Mouse (Mus musculus) midbrain, embryonic 10.5 days (tissue): ENCODE data around the gene Adipoq. TPM values are rescaled to one million over a fixed set of nuclear protein-coding genes. Genes with fewer than 3 reads are reported as not detected.
"Not testable (repeated sequence)": the region's sequence is repeated elsewhere in the genome, so short reads cannot be mapped to it uniquely, and the experiment has no call there.

Source experiments
- DNase-seq: peaks from one replicate; pipeline ENCODE4 v3.0.0-alpha.2; 2017; ENCODE audit warnings: low spot score
- H3K27ac ChIP-seq: fragments of 300-500 bp; sonication (generic); replicated peaks from 2 replicates; pipeline ENCODE4 v1.5.1; 2016; ENCODE audit warnings: mild to moderate bottlenecking
- H3K27me3 ChIP-seq: fragments of 300-500 bp; sonication (generic); 2 replicates; pipeline ENCODE4 v1.6.1; 2016; ENCODE audit warnings: low read depth, mild to moderate bottlenecking; ENCODE audit not compliant: poor library complexity, severe bottlenecking
- H3K36me3 ChIP-seq: fragments of 300-500 bp; sonication (generic); 2 replicates; pipeline ENCODE4 v1.6.1; 2016; ENCODE audit warnings: mild to moderate bottlenecking, moderate library complexity
- H3K4me1 ChIP-seq: fragments of 300-500 bp; sonication (generic); 2 replicates; pipeline ENCODE4 v1.6.1; 2016
- H3K4me3 ChIP-seq: fragments of 300-500 bp; sonication (generic); 2 replicates; pipeline ENCODE4 v1.5.1; 2016; ENCODE audit warnings: mild to moderate bottlenecking, moderate library complexity
- H3K9me3 ChIP-seq: fragments of 300-500 bp; sonication (generic); replicated peaks from 2 replicates; pipeline ENCODE4 v1.6.1; 2016; ENCODE audit warnings: mild to moderate bottlenecking
- WGBS: fragments of 180-500 bp; shearing (Covaris S2); methylation state at CpG from one replicate; pipeline ENCODE4 v1.1.7; 2016; 5-methylcytosine and 5-hydroxymethylcytosine counted together
- polyA plus RNA-seq: library from polyadenylated mRNA; unstranded; fragments of >200 nt; fragmentation: Nextera tagmentation; extraction: Ambion mirVana; gene quantifications from 2 replicates; pipeline ENCODE4 v1.2.1, GENCODE M21; 2016

Adipoq gene
- not detected in 2 replicates for polyA plus RNA-seq

- Histone ChIP-seq H3K9me3 (no peaks in the 10 kb centered on the region), H3K4me3 (no peak within 1 kb of the TSS), H3K27me3 (no peaks in the 10 kb centered on the region), H3K36me3 (no peaks in the 10 kb centered on the region), H3K4me1 (no peaks in the 10 kb centered on the region), H3K27ac (no peak within 1 kb of the TSS)
- 88% methylated on average over 3 of the region's 3 CpGs for WGBS
- DNase-seq, result no peak
Measured at GRCm38 (mm10) chr16:23146280-23146679, at the start of gene Adipoq. Gene Adipoq (plus strand): TSS chr16:23146536.

- H3K27ac ChIP-seq, H3K4me3 ChIP-seq, DNase-seq, H3K36me3 ChIP-seq, H3K9me3 ChIP-seq: not testable (repeated sequence)
- Histone ChIP-seq H3K4me1 (peaks cover 18% of the 10 kb centered on the region), H3K27me3 (peaks cover 24% of the 10 kb centered on the region)
- 89% methylated on average over 1 of the region's 1 CpGs for WGBS
Measured at GRCm38 (mm10) chr16:23096886-23097285, 49.5 kb upstream of the Adipoq start.

- DNase-seq, H3K27ac ChIP-seq, H3K36me3 ChIP-seq, H3K9me3 ChIP-seq, H3K4me3 ChIP-seq: not testable (repeated sequence)
- WGBS, result 83% methylated on average over 8 of the region's 8 CpGs
- Histone ChIP-seq H3K27me3 (peaks cover 24% of the 10 kb centered on the region), H3K4me1 (peaks cover 20% of the 10 kb centered on the region)
Measured at GRCm38 (mm10) chr16:23097290-23098104, 48.8 kb upstream of the Adipoq start.

GRCm38 (mm10) chr16:23098105-23098452 is 48.3 kb upstream of the Adipoq start:
- not testable (repeated sequence) for H3K4me3 ChIP-seq, H3K36me3 ChIP-seq, H3K27ac ChIP-seq, DNase-seq, H3K9me3 ChIP-seq
- peaks cover 26% of the 10 kb centered on the region for H3K4me1 ChIP-seq
- H3K27me3 ChIP-seq, result peaks cover 24% of the 10 kb centered on the region
- 92% methylated on average over 1 of the region's 1 CpGs for WGBS

GRCm38 (mm10) chr16:23099632-23100031 is 46.7 kb upstream of the Adipoq start:
- peak; percentile 26 for DNase-seq
- Histone ChIP-seq H3K9me3 (no peaks in the 10 kb centered on the region), H3K27ac (peak overlapping the region; percentile 69), H3K36me3 (no peaks in the 10 kb centered on the region), H3K27me3 (peaks cover 31% of the 10 kb centered on the region), H3K4me1 (peaks cover 28% of the 10 kb centered on the region), H3K4me3 (peak overlapping the region; percentile 49)
- 4% methylated on average over 12 of the region's 12 CpGs for WGBS

- Histone ChIP-seq H3K9me3 (no peaks in the 10 kb centered on the region), H3K27me3 (peaks cover 31% of the 10 kb centered on the region), H3K36me3 (no peaks in the 10 kb centered on the region), H3K27ac (peak overlapping the region; percentile 69), H3K4me1 (peaks cover 28% of the 10 kb centered on the region), H3K4me3 (peak overlapping the region; percentile 49)
- 0% methylated on average over 9 of the region's 9 CpGs for WGBS
- peak; percentile 68 for DNase-seq
Measured at GRCm38 (mm10) chr16:23100099-23100575, 46.2 kb upstream of the Adipoq start.

GRCm38 (mm10) chr16:23100613-23101012 is 45.7 kb upstream of the Adipoq start:
- H3K27ac ChIP-seq, result no peak overlapping the region; the same call in 1 of the 2 replicates
- WGBS, result 6% methylated on average over 10 of the region's 10 CpGs
- DNase-seq, result peak; percentile 33
- H3K36me3 ChIP-seq, result no peaks in the 10 kb centered on the region
- H3K4me3 ChIP-seq, result peak overlapping the region; percentile 49
- H3K27me3 ChIP-seq, result peaks cover 31% of the 10 kb centered on the region
- H3K9me3 ChIP-seq, result no peaks in the 10 kb centered on the region
- peaks cover 28% of the 10 kb centered on the region for H3K4me1 ChIP-seq

- 15% methylated on average over 15 of the region's 15 CpGs for WGBS
- Histone ChIP-seq H3K4me3 (peak overlapping the region; percentile 47), H3K27ac (no peak overlapping the region), H3K36me3 (no peaks in the 10 kb centered on the region), H3K9me3 (no peaks in the 10 kb centered on the region), H3K4me1 (peaks cover 31% of the 10 kb centered on the region), H3K27me3 (peaks cover 31% of the 10 kb centered on the region)
- DNase-seq, result no peak
Measured at GRCm38 (mm10) chr16:23102340-23103037, 43.8 kb upstream of the Adipoq start.

- DNase-seq, result peak; percentile 30
- H3K9me3 ChIP-seq, result no peaks in the 10 kb centered on the region
- WGBS, result 44% methylated on average over 17 of the region's 17 CpGs
Measured at GRCm38 (mm10) chr16:23103038-23103745, 43.1 kb upstream of the Adipoq start.

GRCm38 (mm10) chr16:23103841-23104240 is 42.5 kb upstream of the Adipoq start:
- H3K36me3 ChIP-seq, result peaks cover 8% of the 10 kb centered on the region
- 68% methylated on average over 2 of the region's 2 CpGs for WGBS
- no peaks in the 10 kb centered on the region for H3K9me3 ChIP-seq
- H3K4me3 ChIP-seq, result no peak overlapping the region
- DNase-seq, result no peak
- peaks cover 28% of the 10 kb centered on the region for H3K27me3 ChIP-seq
- H3K27ac ChIP-seq, result no peak overlapping the region
- H3K4me1 ChIP-seq, result peaks cover 32% of the 10 kb centered on the region

More at GRCm38 (mm10) chr16:23103038-23103745, 43.1 kb upstream of the Adipoq start:
- Histone ChIP-seq H3K27ac (no peak overlapping the region), H3K4me3 (peak overlapping the region; percentile 47), H3K27me3 (peaks cover 31% of the 10 kb centered on the region), H3K36me3 (peaks cover 2% of the 10 kb centered on the region; the same call in 1 of the 2 replicates), H3K4me1 (peaks cover 31% of the 10 kb centered on the region)

GRCm38 (mm10) chr16:23106121-23106520 is 40.2 kb upstream of the Adipoq start:
- no peaks in the 10 kb centered on the region for H3K9me3 ChIP-seq
- H3K27ac ChIP-seq, result no peak overlapping the region
- no peak overlapping the region for H3K4me3 ChIP-seq
- H3K4me1 ChIP-seq, result peaks cover 31% of the 10 kb centered on the region
- 79% methylated on average over 7 of the region's 7 CpGs for WGBS
- H3K36me3 ChIP-seq, result peaks cover 31% of the 10 kb centered on the region
- no peak for DNase-seq
- H3K27me3 ChIP-seq, result peaks cover 10% of the 10 kb centered on the region; the same call in 1 of the 2 replicates

GRCm38 (mm10) chr16:23107231-23107942 is 38.9 kb upstream of the Adipoq start, which contains the start of gene Eif4a2:
Gene Eif4a2 (plus strand): TSS chr16:23107444.
- H3K36me3 ChIP-seq, result peaks cover 44% of the 10 kb centered on the region
- H3K9me3 ChIP-seq, result no peaks in the 10 kb centered on the region
- DNase-seq, result peak; percentile 90
- peaks cover 39% of the 10 kb centered on the region for H3K4me1 ChIP-seq
- peaks cover 7% of the 10 kb centered on the region; the same call in 1 of the 2 replicates for H3K27me3 ChIP-seq
- WGBS, result under 1% methylated on average over 71 of the region's 71 CpGs
- peak within 1 kb of the TSS; percentile 99 for H3K27ac ChIP-seq
- H3K4me3 ChIP-seq, result peak within 1 kb of the TSS; percentile 88
